Mouse (Mus musculus): ENCODE results near the gene Tssk2.

Gene Tssk2

DNA sequence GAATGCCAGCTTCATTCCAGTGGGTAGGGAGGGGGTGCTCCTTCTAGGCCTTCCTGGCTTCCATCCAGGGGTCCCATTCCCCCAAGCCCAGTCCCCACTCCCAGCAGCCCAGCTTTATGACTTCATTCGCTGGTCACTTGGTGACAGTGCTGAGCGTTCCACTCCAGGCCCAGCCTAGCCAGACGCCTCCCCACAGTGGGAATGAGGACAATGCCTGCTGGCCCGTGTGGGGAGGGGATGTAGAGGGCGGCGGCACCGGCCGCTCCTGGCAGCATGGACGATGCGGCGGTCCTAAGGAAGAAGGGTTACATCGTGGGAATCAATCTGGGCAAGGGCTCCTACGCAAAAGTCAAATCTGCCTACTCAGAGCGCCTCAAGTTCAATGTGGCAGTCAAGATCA is at the start of gene Tssk2, which contains the start of gene Dgcr2:
TSS of gene Tssk2 (plus strand) at position 176 of the 400 bp plus-strand sequence.
TSS of gene Dgcr2 (minus strand) at position 101 of the 400 bp plus-strand sequence.
- DNase-seq (ENCODE audit: extremely low read depth, insufficient read length, low spot score) = no peak

DNA sequence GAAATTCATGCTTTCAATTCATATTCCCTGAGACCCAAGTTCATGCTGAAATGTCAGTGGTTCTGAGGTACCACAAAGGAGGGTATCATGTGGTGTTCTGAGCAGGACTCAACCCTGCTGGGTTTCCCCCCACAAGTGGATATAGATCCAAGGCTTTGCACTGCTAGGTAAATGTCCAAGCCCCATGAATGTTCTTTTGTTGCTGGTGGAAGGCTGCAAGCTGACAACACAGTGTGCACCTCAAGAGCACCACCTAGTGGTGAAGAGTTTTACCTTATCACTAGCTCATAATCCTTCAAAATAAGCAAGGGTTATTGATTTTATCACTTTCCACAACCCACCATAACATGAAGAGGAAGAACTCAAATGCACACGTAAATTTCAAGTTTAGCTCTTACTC is 49.5 kb upstream of the Tssk2 start:
- DNase-seq (ENCODE audit: extremely low read depth, insufficient read length, low spot score) = no peak

DNA sequence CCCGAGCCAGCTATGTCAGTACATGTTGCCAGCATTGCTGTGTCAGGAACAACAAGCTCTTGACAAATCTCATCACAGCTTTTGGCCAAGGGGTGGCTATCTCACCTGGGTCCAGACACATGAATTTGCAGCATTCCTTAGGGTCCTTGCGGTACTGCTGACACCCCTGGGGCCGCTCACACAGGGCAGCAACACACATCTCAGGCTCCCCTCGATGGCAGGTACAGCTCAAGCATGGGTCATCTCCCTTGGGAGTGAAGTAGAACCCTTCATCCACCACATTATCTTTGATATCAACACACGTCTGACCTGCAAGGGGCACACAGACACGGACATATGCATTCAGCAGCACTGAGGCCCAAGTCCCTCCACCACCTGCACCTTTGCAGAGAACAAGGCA is 49.0 kb upstream of the Tssk2 start:
- no peak for DNase-seq (ENCODE audit: extremely low read depth, insufficient read length, low spot score)

DNA sequence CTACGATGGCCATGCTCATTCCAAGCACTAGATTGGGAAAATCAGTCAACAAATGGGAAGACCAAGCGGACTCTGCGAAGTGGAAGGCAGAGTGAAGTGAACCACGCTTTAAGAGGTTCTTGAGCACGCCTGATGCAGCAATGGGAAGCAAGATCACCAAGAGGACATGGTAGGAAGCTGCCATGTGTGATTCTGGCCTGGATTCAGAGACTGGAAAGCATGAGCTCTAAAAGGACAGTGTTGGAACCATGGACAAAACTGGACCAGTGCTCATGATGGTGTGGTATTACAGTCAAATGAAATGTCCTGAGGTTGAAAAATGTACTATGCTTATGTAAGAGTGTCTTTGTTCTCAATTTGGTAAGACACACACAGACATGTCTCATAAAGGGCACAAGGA is 47.1 kb upstream of the Tssk2 start:
- DNase-seq (ENCODE audit: extremely low read depth, insufficient read length, low spot score) = no peak

DNA sequence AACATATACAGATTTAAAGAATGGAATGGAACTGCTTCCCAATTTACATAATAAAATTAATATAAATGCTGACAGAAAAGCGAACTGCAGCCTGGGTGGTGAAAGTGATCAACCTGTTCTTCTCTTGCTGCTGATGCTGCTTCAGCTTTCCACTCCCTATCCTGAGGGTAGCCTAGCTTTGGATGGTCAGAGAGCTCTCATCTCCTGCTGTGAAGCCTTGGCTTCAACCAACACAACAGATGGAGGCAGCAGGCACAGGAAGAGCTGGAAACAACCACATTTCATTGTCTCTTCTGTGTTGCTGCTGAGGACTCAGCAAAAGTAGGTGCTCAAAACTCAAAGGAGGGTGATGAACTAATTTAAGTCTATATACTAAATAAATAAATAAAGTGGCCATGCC is 46.6 kb upstream of the Tssk2 start:
- DNase-seq (ENCODE audit: extremely low read depth, insufficient read length, low spot score) = no peak

DNA sequence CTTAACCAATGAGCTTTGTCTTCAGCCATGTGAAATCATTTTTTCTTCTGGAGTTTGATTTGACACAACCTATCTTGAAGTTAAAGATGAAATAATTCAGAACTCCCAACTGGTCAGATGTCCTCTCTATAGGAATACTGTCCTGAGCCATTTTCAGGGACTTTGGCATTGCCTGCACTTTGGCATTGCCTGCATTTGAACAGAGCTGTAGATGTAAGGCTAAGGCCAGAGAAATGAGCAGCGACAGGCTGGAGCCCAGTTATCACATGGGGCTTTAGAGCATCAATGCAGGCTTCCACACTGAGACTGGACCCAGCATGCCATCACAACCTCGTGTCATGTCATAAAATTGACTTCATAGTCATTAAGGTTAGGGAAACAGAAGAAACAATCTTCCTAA is 45.2 kb upstream of the Tssk2 start:
- no peak for DNase-seq (ENCODE audit: extremely low read depth, insufficient read length, low spot score)

GRCm38 (mm10) chr16:17857157-17857556 is 41.3 kb upstream of the Tssk2 start:
- no peak for DNase-seq (ENCODE audit: extremely low read depth, insufficient read length, low spot score)

DNA sequence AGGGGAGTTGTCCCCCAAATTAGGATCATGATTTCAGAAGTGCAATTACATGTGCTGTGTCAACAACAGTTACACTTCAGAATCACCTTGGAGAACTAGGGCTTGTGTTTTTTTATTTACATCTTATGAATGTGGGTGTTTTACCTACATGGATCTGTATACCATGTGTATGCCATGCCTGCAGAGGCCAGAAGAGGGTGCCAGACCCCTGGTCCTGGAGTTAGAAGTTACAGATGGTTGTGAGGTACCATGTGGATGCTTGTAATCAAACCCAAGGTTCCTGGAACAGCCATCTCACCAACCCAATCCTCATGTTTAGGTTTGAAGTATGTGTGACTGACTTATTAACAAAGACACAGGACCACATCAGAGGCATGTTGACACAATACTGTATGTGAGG is 39.8 kb upstream of the Tssk2 start:
- no peak for DNase-seq (ENCODE audit: extremely low read depth, insufficient read length, low spot score)

DNA sequence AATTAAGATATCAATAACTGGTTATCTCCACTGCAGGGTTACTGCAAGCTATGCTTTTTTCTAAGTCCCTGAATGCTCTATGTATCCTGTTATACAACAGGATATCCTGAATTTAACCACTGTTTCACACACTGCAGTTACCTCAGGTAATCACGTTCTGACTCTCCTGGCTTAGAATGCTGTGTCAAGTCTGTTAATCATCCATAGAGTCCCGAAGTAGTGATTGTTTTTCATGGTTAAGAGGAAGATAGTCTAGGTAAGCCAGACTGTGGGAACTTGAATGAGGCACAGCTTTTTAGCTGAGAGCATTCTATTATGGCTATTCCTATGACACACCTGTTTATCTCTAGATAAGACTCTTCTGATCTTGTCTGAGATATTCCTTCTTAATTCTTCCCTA is 33.1 kb upstream of the Tssk2 start:
- DNase-seq (ENCODE audit: extremely low read depth, insufficient read length, low spot score) = no peak

GRCm38 (mm10) chr16:17865770-17866169 is 32.7 kb upstream of the Tssk2 start:
- no peak for DNase-seq (ENCODE audit: extremely low read depth, insufficient read length, low spot score)

GRCm38 (mm10) chr16:17871248-17871647 is 27.2 kb upstream of the Tssk2 start:
- no peak for DNase-seq (ENCODE audit: extremely low read depth, insufficient read length, low spot score)

DNA sequence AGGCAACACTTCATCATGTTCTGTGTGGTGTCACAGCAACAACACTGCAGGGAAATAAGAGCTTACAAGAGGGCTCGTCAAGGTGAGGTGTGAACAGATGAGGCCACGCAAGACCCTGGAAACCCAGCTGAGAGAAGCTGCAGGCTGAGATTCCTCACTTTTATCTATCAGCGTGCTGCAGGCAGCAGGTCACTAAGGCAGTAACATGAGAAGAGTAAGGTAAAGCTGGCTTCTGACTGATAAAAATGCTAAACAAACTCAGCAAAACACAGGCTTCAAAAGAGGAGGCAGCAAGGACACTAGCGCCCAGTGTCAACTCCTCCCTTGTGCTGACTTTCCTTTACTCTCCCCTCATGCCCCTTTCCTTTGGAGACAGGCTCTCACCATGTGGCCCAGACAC is 25.4 kb upstream of the Tssk2 start:
- DNase-seq (ENCODE audit: extremely low read depth, insufficient read length, low spot score) = no peak

DNA sequence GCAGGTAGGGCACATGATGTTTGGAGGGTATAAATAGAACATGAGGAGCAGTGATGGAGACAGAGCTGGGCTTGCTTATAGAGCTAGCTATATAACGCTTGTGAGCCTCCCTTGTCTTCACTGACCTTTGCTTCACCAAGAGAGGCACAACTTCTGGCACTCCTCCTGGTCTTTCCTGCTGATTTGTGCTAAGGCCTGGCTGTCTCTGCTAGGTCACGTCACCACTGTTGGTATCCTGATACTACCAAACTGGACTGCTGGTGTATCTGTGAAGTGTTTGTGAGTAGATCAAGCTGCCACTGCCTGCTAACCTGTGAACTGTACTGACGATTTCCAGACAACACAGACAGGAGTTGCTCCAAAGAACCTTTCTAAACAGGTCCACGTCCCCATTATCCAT is 23.3 kb upstream of the Tssk2 start:
- no peak for DNase-seq (ENCODE audit: extremely low read depth, insufficient read length, low spot score)

- DNase-seq (ENCODE audit: extremely low read depth, insufficient read length, low spot score) = no peak
Observed at GRCm38 (mm10) chr16:17876096-17876495, 22.3 kb upstream of the Tssk2 start.

- DNase-seq (ENCODE audit: extremely low read depth, insufficient read length, low spot score) = no peak
Observed at GRCm38 (mm10) chr16:17879571-17879970, 18.9 kb upstream of the Tssk2 start.

- DNase-seq (ENCODE audit: extremely low read depth, insufficient read length, low spot score) = no peak
Observed at GRCm38 (mm10) chr16:17882196-17882595, 16.2 kb upstream of the Tssk2 start.

DNA sequence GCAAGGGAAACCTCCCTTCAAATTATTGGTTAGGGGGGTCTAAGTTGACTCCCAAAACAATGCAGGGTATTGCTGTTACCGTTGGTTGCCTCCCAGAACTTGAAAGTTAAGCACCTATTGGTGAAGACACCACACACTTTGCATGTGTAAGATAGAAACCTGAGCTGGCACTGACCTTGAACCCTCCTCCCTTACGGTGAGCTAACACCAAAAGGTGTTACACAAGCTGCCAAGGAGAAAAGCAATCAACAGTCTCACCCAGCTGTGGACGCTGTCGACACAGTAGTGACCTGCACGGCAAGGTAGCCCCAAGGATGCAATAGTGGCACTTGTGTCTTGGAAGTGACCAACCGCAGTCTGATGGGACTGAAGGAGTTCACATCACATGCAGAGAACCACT is 14.3 kb upstream of the Tssk2 start:
- no peak for DNase-seq (ENCODE audit: extremely low read depth, insufficient read length, low spot score)

DNA sequence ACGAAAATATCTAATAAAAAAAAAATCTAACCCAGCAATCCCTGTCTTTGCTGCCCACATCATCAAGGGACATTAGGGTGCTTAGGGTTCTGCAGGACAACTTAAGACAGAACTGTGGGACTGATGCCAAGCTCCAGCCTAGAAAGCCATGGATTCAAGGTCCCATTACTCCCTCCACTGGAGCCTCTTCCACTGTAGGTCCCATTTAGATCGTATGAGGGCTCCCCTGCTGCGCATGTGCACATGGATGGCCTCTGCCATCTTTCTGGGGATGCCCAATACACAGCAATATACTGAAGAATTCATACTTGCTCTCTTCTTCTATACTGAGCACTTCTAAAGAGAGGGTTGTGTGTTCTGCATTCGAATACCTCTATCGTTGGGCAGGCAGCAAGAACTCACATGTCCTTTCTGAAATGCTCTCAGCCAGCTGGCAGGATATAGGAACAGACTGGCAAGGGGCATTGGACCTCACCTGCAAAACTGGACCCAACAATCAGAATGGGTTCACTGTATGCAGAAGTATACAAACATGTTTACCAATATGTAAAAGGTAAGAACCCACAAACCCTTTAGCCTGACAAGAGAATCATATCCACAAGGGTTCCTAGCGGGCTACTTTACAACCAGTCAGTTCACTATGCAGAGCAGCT is 8.6 kb upstream of the Tssk2 start:
- DNase-seq (ENCODE audit: extremely low read depth, insufficient read length, low spot score) = no peak

- no peak for DNase-seq (ENCODE audit: extremely low read depth, insufficient read length, low spot score)
Observed at GRCm38 (mm10) chr16:17890342-17890727, 8.1 kb upstream of the Tssk2 start.

- peak; percentile 83 for DNase-seq (ENCODE audit: extremely low read depth, insufficient read length, low spot score)
Observed at GRCm38 (mm10) chr16:17890917-17891566, 7.4 kb upstream of the Tssk2 start.

DNA sequence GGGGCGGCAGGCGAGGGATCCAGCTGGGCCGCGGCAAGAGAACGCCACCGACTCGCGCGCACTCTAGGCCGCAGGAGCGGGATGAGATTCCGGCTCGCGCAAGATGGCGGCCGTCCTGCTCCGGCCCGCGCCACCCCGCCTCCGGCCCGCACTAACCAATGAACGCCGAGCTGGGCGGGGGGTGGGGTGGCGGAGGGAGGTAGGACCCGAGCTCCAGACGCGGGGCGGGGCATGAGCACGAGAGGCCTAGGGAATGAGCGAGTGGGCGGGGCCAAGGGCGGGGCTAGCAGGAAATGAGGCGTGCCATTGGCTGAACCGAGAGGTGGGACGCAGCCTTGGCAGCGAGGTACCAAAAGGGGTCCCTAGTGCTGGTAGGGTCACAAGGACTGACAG is 6.9 kb upstream of the Tssk2 start, which contains the start of gene Gm20518:
TSS of gene Gm20518 (minus strand) at position 105 of the 393 bp plus-strand sequence.
- DNase-seq (ENCODE audit: extremely low read depth, insufficient read length, low spot score) = peak; percentile 94

DNA sequence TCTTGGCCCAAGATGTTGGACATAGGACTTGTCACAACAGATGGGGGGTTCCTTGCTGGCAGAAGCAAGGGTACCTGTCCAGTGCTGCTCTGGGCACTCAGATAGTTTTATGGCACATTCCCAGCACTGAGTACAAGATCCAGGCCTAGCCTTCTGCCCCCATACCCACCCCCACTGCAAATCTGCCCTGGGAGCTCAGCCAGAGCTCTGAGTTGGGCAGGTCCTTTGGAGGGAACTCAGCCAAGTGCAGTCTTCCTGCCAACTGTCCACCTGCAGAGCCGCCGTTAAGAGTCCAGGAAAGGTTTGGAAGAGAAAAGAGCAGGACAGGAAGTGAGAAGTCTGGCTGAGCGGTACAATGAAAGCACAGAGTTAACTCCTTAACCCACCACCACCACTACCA is 5.8 kb upstream of the Tssk2 start:
- no peak for DNase-seq (ENCODE audit: extremely low read depth, insufficient read length, low spot score)

GRCm38 (mm10) chr16:17893923-17894322 is 4.5 kb upstream of the Tssk2 start, which contains the start of gene Tssk1:
Gene Tssk1, plus strand, starts transcription at chr16:17894223.
- DNase-seq (ENCODE audit: extremely low read depth, insufficient read length, low spot score) = no peak
